Mouse (Mus musculus) liver, adult 2 months (tissue): ENCODE data around the gene Chaf1b.

Source experiments
- CTCF ChIP-seq: fragments of 200-500 bp; IDR thresholded peaks from 2 replicates; pipeline ENCODE4 v1.5.1; 2011; ENCODE audit warnings: low read depth, low read length, control low read depth
- POLR2A ChIP-seq: fragments of 200-500 bp; IDR thresholded peaks from 2 replicates; pipeline ENCODE4 v1.6.1; 2011; ENCODE audit warnings: low read length, control low read depth; ENCODE audit not compliant: insufficient read depth; ENCODE audit errors: extremely low read depth

DNA sequence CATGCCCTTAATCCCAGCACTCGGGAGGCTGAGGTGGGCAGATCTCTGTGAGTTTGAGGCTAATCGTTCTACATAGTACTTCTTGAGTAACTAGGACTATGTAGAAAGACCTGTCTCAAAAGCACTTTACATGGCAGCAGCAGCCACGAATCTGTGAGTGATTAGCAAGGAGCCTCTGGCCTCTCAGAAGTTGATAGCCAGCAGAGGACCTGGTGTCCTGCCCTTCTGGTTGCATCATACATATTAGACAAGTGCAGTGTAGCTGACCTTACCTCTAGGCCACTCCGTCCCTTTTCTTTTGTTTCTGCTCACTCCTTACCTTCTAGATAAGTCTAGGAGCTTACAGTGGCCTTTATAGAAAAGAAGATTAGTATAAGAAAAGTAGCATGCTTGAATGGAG is 23.7 kb upstream of the Chaf1b start:
- no peak for TF ChIP-seq CTCF
- no peak for TF ChIP-seq POLR2A
